In the genomic region with DNA sequence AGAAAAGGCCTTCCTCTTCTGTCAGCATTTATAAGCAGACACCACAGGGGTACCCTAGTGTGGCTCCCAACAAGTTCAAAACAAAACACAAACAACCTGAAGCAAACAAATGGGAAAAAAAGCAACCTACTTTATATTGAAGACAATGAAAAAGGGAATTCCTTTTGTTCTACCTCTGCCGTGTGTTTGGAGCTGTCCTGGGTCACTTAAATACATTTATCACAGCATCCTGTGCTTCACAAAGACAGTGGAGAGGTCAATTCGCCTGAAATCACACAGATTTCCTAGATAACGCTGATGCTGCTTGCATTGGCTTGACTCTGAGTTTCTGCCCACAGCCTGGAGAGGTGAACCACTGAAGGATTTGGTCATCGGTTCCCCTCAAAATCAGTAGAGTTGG, we compare ENCODE assay signal across 35 mouse cellular contexts.
"Had no signal": no experiment of that assay in that cellular context is flagged by ENCODE, and none has a peak within 500 bp of the region (broad histone marks: within the 10 kb centered on the region; RNA-seq: fewer than 3 reads in every experiment).

No protein-coding gene starts in this region.

- H3K4me3 ChIP-seq: heart, embryonic 10.5 days; heart, embryonic 12.5 days; heart, embryonic 13.5 days; heart, embryonic 15.5 days; hindbrain, embryonic 10.5 days; hindbrain, embryonic 12.5 days; hindbrain, embryonic 13.5 days; hindbrain, embryonic 15.5 days; intestine, embryonic 15.5 days; kidney, embryonic 15.5 days; layer of hippocampus, adult 2 months had no signal

- H3K27me3 ChIP-seq: heart, embryonic 12.5 days; heart, embryonic 13.5 days; heart, embryonic 15.5 days; hindbrain, embryonic 12.5 days; hindbrain, embryonic 13.5 days; hindbrain, embryonic 15.5 days; intestine, embryonic 15.5 days; kidney, embryonic 15.5 days had no signal

- DNase-seq: heart, postnatal 10 days; heart, postnatal 14 days; heart, postnatal 36 days; heart, postnatal 4 days; kidney, adult 11 months; kidney, adult 18-20 months; kidney, adult 2 months; kidney, adult 8-10 months; kidney, adult 9 months; kidney, postnatal 10 days; kidney, postnatal 14 days; kidney, postnatal 25 days; kidney, postnatal 36 days; kidney, postnatal 4 days; layer of hippocampus, adult 9-11 months; layer of hippocampus, postnatal 36 days had no signal

- H3K27ac ChIP-seq: heart, embryonic 10.5 days; heart, embryonic 13.5 days; heart, embryonic 15.5 days; hindbrain, embryonic 10.5 days; hindbrain, embryonic 12.5 days; hindbrain, embryonic 13.5 days; hindbrain, embryonic 14.5 days; hindbrain, embryonic 15.5 days; hindbrain, postnatal 0 days; intestine, embryonic 15.5 days; kidney, embryonic 15.5 days; kidney, postnatal 0 days; layer of hippocampus, adult 2 months had no signal

- H3K4me1 ChIP-seq: hindbrain, embryonic 10.5 days; hindbrain, embryonic 12.5 days; hindbrain, embryonic 13.5 days; hindbrain, embryonic 15.5 days; intestine, embryonic 15.5 days; kidney, embryonic 15.5 days had no signal

- ATAC-seq: hindbrain, embryonic 16.5 days; hindbrain, postnatal 0 days; inflammation-experienced regulatory T-cells, adult 6 months; intestine, embryonic 15.5 days; intestine, embryonic 16.5 days; intestine, postnatal 0 days had no signal

- H3K9me3 ChIP-seq: heart, embryonic 10.5 days; heart, embryonic 12.5 days; heart, embryonic 13.5 days; heart, embryonic 15.5 days; hindbrain, embryonic 10.5 days; hindbrain, embryonic 12.5 days; hindbrain, embryonic 13.5 days; hindbrain, embryonic 15.5 days; intestine, embryonic 15.5 days; kidney, embryonic 15.5 days had no signal

- H3K4me2 ChIP-seq: heart, embryonic 11.5 days; heart, embryonic 12.5 days; heart, embryonic 13.5 days; heart, embryonic 15.5 days; hindbrain, embryonic 12.5 days; hindbrain, embryonic 13.5 days; hindbrain, embryonic 14.5 days; hindbrain, embryonic 15.5 days; intestine, embryonic 15.5 days; kidney, embryonic 15.5 days had no signal

- H3K9ac ChIP-seq: heart, embryonic 12.5 days; heart, embryonic 13.5 days; heart, embryonic 15.5 days; hindbrain, embryonic 12.5 days; hindbrain, embryonic 13.5 days; hindbrain, embryonic 14.5 days; hindbrain, embryonic 15.5 days; intestine, embryonic 15.5 days; kidney, embryonic 15.5 days had no signal
